Mouse (Mus musculus): ENCODE data around the gene Cmbl. TPM values are rescaled to one million over a fixed set of nuclear protein-coding genes. Genes with fewer than 3 reads are reported as not detected.

Gene Cmbl
- polyA plus RNA-seq, 1 experiment: 9.2 TPM

GRCm38 (mm10) chr15:31627277-31628154 is 62.3 kb downstream of the Cmbl start:
- no peak for DNase-seq

GRCm38 (mm10) chr15:31628180-31628579 is 63.0 kb downstream of the Cmbl start:
- Histone ChIP-seq H3K36me3 (ENCODE audit: control insufficient read depth, insufficient read depth, low read length) (no peaks in the 10 kb centered on the region), H3K4me3 (ENCODE audit: control insufficient read depth, insufficient read depth, low read length) (no peak overlapping the region)
- TF ChIP-seq CTCF (IDR thresholded peaks at IDR 0.05; ENCODE audit: borderline replicate concordance, control insufficient read depth, extremely low read depth, insufficient read depth, low read length, poor library complexity) (no peak), POLR2A (IDR thresholded peaks at IDR 0.05; ENCODE audit: control insufficient read depth, extremely low read depth, insufficient read depth, low read length, poor library complexity) (no peak)

More at GRCm38 (mm10) chr15:31627277-31628154, 62.3 kb downstream of the Cmbl start:
- H3K27me3 ChIP-seq (ENCODE audit: control insufficient read depth, insufficient read depth, low read length): no peaks in the 10 kb centered on the region
- no peak for TF ChIP-seq POLR2A (IDR thresholded peaks at IDR 0.05; ENCODE audit: control insufficient read depth, extremely low read depth, insufficient read depth, low read length, poor library complexity)
- TF ChIP-seq CTCF (IDR thresholded peaks at IDR 0.05; ENCODE audit: borderline replicate concordance, control insufficient read depth, extremely low read depth, insufficient read depth, low read length, poor library complexity): no peak
- H3K27ac ChIP-seq (ENCODE audit: control insufficient read depth, insufficient read depth, low read length): no peak overlapping the region
- no peaks in the 10 kb centered on the region for H3K36me3 ChIP-seq (ENCODE audit: control insufficient read depth, insufficient read depth, low read length)
- WGBS: 59% methylated on average over 12 of the region's 12 CpGs
- H3K4me3 ChIP-seq (ENCODE audit: control insufficient read depth, insufficient read depth, low read length): no peak overlapping the region
- H3K4me1 ChIP-seq (replicated peaks; ENCODE audit: control insufficient read depth, insufficient read depth, low read length): no peaks in the 10 kb centered on the region

GRCm38 (mm10) chr15:31629556-31629955 is 64.4 kb downstream of the Cmbl start:
- TF ChIP-seq CTCF (IDR thresholded peaks at IDR 0.05; ENCODE audit: borderline replicate concordance, control insufficient read depth, extremely low read depth, insufficient read depth, low read length, poor library complexity) (no peak), POLR2A (IDR thresholded peaks at IDR 0.05; ENCODE audit: control insufficient read depth, extremely low read depth, insufficient read depth, low read length, poor library complexity) (no peak)
- H3K27me3 ChIP-seq (ENCODE audit: control insufficient read depth, insufficient read depth, low read length): no peaks in the 10 kb centered on the region
- H3K4me1 ChIP-seq (replicated peaks; ENCODE audit: control insufficient read depth, insufficient read depth, low read length): no peaks in the 10 kb centered on the region
- no peak for DNase-seq
- H3K36me3 ChIP-seq (ENCODE audit: control insufficient read depth, insufficient read depth, low read length): no peaks in the 10 kb centered on the region
- no peak overlapping the region for H3K4me3 ChIP-seq (ENCODE audit: control insufficient read depth, insufficient read depth, low read length)
- H3K27ac ChIP-seq (ENCODE audit: control insufficient read depth, insufficient read depth, low read length): no peak overlapping the region
- WGBS: 94% methylated on average over 3 of the region's 3 CpGs

More at GRCm38 (mm10) chr15:31628180-31628579, 63.0 kb downstream of the Cmbl start:
- 93% methylated on average over 10 of the region's 10 CpGs for WGBS
- H3K4me1 ChIP-seq (replicated peaks; ENCODE audit: control insufficient read depth, insufficient read depth, low read length): no peaks in the 10 kb centered on the region
- H3K27ac ChIP-seq (ENCODE audit: control insufficient read depth, insufficient read depth, low read length): no peak overlapping the region
- no peaks in the 10 kb centered on the region for H3K27me3 ChIP-seq (ENCODE audit: control insufficient read depth, insufficient read depth, low read length)
- DNase-seq: no peak

- TF ChIP-seq CTCF (IDR thresholded peaks at IDR 0.05; ENCODE audit: borderline replicate concordance, control insufficient read depth, extremely low read depth, insufficient read depth, low read length, poor library complexity) (no peak), POLR2A (IDR thresholded peaks at IDR 0.05; ENCODE audit: control insufficient read depth, extremely low read depth, insufficient read depth, low read length, poor library complexity) (no peak)
- DNase-seq: no peak
These were observed 66.2 kb downstream of the Cmbl start for GRCm38 (mm10) chr15:31631396-31631858.

GRCm38 (mm10) chr15:31632478-31632877 is 67.3 kb downstream of the Cmbl start:
- no peak for TF ChIP-seq POLR2A (IDR thresholded peaks at IDR 0.05; ENCODE audit: control insufficient read depth, extremely low read depth, insufficient read depth, low read length, poor library complexity)
- WGBS: 94% methylated on average over 4 of the region's 4 CpGs
- DNase-seq: no peak
- Histone ChIP-seq H3K4me1 (replicated peaks; ENCODE audit: control insufficient read depth, insufficient read depth, low read length) (no peaks in the 10 kb centered on the region), H3K27ac (ENCODE audit: control insufficient read depth, insufficient read depth, low read length) (no peak overlapping the region), H3K36me3 (ENCODE audit: control insufficient read depth, insufficient read depth, low read length) (no peaks in the 10 kb centered on the region), H3K4me3 (ENCODE audit: control insufficient read depth, insufficient read depth, low read length) (no peak overlapping the region), H3K27me3 (ENCODE audit: control insufficient read depth, insufficient read depth, low read length) (no peaks in the 10 kb centered on the region)

More at GRCm38 (mm10) chr15:31631396-31631858, 66.2 kb downstream of the Cmbl start:
- Histone ChIP-seq H3K36me3 (ENCODE audit: control insufficient read depth, insufficient read depth, low read length) (no peaks in the 10 kb centered on the region), H3K27me3 (ENCODE audit: control insufficient read depth, insufficient read depth, low read length) (no peaks in the 10 kb centered on the region), H3K27ac (ENCODE audit: control insufficient read depth, insufficient read depth, low read length) (no peak overlapping the region), H3K4me3 (ENCODE audit: control insufficient read depth, insufficient read depth, low read length) (no peak overlapping the region), H3K4me1 (replicated peaks; ENCODE audit: control insufficient read depth, insufficient read depth, low read length) (no peaks in the 10 kb centered on the region)
- WGBS: 95% methylated on average over 12 of the region's 12 CpGs

- H3K4me1 ChIP-seq (replicated peaks; ENCODE audit: control insufficient read depth, insufficient read depth, low read length): no peaks in the 10 kb centered on the region
- no peak overlapping the region for H3K27ac ChIP-seq (ENCODE audit: control insufficient read depth, insufficient read depth, low read length)
- WGBS: 94% methylated on average over 6 of the region's 6 CpGs
- H3K4me3 ChIP-seq (ENCODE audit: control insufficient read depth, insufficient read depth, low read length): no peak overlapping the region
- H3K36me3 ChIP-seq (ENCODE audit: control insufficient read depth, insufficient read depth, low read length): no peaks in the 10 kb centered on the region
- no peak for DNase-seq
- H3K27me3 ChIP-seq (ENCODE audit: control insufficient read depth, insufficient read depth, low read length): no peaks in the 10 kb centered on the region
- TF ChIP-seq CTCF (IDR thresholded peaks at IDR 0.05; ENCODE audit: borderline replicate concordance, control insufficient read depth, extremely low read depth, insufficient read depth, low read length, poor library complexity): no peak
- no peak for TF ChIP-seq POLR2A (IDR thresholded peaks at IDR 0.05; ENCODE audit: control insufficient read depth, extremely low read depth, insufficient read depth, low read length, poor library complexity)
These were observed 69.4 kb downstream of the Cmbl start for GRCm38 (mm10) chr15:31634582-31634981.

Data from thymus, adult 2 months (tissue).